Mouse (Mus musculus) kidney, adult 2 months (tissue): ENCODE measurements around the gene Tmem131.
A peak's percentile ranks its signal among the peaks of the same experiment; 100 is the strongest.

ENCODE experiments used
- CTCF ChIP-seq: fragments of 200-500 bp; conservative IDR thresholded peaks from 2 replicates; pipeline ENCODE4 v1.5.1; 2011; ENCODE audit warnings: low read depth, mild to moderate bottlenecking, control low read depth, low read length, moderate library complexity, mixed read lengths; ENCODE audit not compliant: insufficient read depth, insufficient read length
- POLR2A ChIP-seq: fragments of 200-500 bp; IDR thresholded peaks from one replicate; pipeline ENCODE4 v1.6.1; 2011; ENCODE audit warnings: low read depth, low read length, control low read depth

GRCm38 (mm10) chr1:36744268-36744944, 199.1 kb downstream of the Tmem131 start:
- peak; percentile 81 for TF ChIP-seq CTCF
- TF ChIP-seq POLR2A: no peak
